Mouse (Mus musculus): ENCODE measurements around the gene Notch3.

- no peak for TF ChIP-seq GATA1 (IDR thresholded peaks at IDR 0.05; ENCODE audit: low read length)
- TF ChIP-seq TAL1 (IDR thresholded peaks at IDR 0.05; ENCODE audit: low read length) = no peak
These were observed 63.6 kb downstream of the Notch3 start for GRCm38 (mm10) chr17:32103054-32103453.
